Mouse (Mus musculus): ENCODE measurements around the gene Syne2.

DNA sequence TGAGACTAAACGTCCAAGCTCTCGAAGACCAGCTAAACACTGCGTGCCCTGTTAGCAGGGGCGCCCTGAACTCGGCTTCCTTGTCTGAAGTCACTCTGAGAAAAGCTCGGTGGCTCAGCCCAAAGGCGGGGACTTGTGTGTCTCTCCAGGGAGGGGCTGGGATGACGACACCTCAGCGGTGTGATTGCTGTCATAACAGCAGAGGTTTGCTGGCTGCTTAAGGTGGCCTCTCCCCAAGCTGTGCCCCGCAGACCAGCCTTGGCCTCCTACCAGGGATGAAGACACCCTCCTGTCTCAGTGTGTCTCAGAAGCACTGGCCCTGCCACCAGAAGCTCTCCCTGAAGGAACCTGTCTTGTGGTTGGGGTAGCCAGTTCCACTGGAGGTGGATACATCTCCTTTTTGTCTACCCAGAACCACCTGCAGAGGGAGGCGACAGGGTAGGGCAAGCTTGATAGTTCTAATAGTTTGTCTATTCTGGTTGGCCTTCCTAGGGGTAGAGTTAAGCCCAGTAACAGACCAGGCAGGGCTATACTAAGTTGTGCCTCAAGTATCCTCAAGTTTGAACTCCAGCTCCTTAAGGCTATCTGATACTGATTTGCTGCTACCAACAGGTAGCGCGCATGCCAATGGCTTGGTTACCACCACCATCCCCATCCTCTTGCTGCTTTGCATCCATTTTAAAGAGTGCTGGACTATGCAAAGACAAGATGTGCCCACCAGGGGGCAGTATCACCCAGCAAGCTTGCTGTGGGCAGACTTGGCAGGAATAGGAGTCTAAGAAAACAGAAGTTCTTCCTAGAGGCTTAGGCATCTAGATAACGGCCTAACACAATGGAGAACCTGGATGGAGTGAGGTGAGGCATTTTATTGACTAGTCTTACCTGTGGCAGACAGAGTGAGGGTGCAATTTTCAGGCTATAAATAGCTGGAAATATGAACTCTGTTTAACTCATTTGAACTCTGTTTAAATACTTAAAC is 198.5 kb downstream of the Syne2 start:
- TF ChIP-seq CTCF (IDR thresholded peaks at IDR 0.05; ENCODE audit: low read depth, low read length) (peak; percentile 96), POLR2A (IDR thresholded peaks at IDR 0.05; ENCODE audit: insufficient read depth, low read length) (no peak), EP300 (IDR thresholded peaks at IDR 0.05; ENCODE audit: insufficient read depth, low read depth, low read length) (0 out of 2 replicates have a peak, but pooled peaks have one; percentile 11)

All from ES-Bruce4 (cell line).